Mouse (Mus musculus) embryonic facial prominence, embryonic 15.5 days (tissue): ENCODE results near the gene Top2a. TPM values are rescaled to one million over a fixed set of nuclear protein-coding genes. Genes with fewer than 3 reads are reported as not detected.
"Not testable (repeated sequence)": the region's sequence is repeated elsewhere in the genome, so short reads cannot be mapped to it uniquely, and the experiment has no call there.

ENCODE experiments used
- ATAC-seq: fragments of 200-750 bp; cut with Nextera tagmentation; 2 replicates; pipeline ENCODE4 v1.8.0; 2017; ENCODE audit warnings: low read depth, moderate TSS enrichment; ENCODE audit not compliant: insufficient number of reproducible peaks, low FRiP score, low TSS enrichment
- H3K27ac ChIP-seq: fragments of 300-500 bp; sonication (generic); replicated peaks from 2 replicates; pipeline ENCODE4 v1.5.1; 2015; ENCODE audit warnings: mild to moderate bottlenecking, inconsistent platforms
- H3K27me3 ChIP-seq: fragments of 300-500 bp; sonication (generic); 2 replicates; pipeline ENCODE4 v1.6.1; 2015; ENCODE audit warnings: inconsistent platforms
- H3K36me3 ChIP-seq: fragments of 300-500 bp; sonication (generic); 2 replicates; pipeline ENCODE4 v1.6.1; 2015; ENCODE audit warnings: mild to moderate bottlenecking, inconsistent platforms
- H3K4me1 ChIP-seq: fragments of 300-500 bp; sonication (generic); 2 replicates; pipeline ENCODE4 v1.6.1; 2015; ENCODE audit warnings: inconsistent platforms
- H3K4me2 ChIP-seq: fragments of 300-500 bp; sonication (generic); replicated peaks from 2 replicates; pipeline ENCODE4 v1.6.1; 2015; ENCODE audit warnings: mild to moderate bottlenecking, inconsistent platforms
- H3K4me3 ChIP-seq: fragments of 300-500 bp; sonication (generic); replicated peaks from 2 replicates; pipeline ENCODE4 v1.5.1; 2015; ENCODE audit warnings: mild to moderate bottlenecking, inconsistent platforms
- H3K9ac ChIP-seq: fragments of 300-500 bp; sonication (generic); 2 replicates; pipeline ENCODE4 v1.6.1; 2015; ENCODE audit warnings: inconsistent platforms
- H3K9me3 ChIP-seq: fragments of 300-500 bp; sonication (generic); replicated peaks from 2 replicates; pipeline ENCODE4 v1.6.1; 2016; ENCODE audit warnings: inconsistent platforms
- WGBS: fragments of 180-500 bp; shearing (Covaris S2); methylation state at CpG from one replicate; pipeline ENCODE4 v1.1.7; 2015; 5-methylcytosine and 5-hydroxymethylcytosine counted together
- polyA plus RNA-seq: library from polyadenylated mRNA; unstranded; fragments of >200 nt; fragmentation: Nextera tagmentation; extraction: Ambion mirVana; gene quantifications from 2 replicates; pipeline ENCODE4 v1.2.1, GENCODE M21; 2015

Gene Top2a
- polyA plus RNA-seq, 1 experiment from 2014 or later: 162 TPM

- Histone ChIP-seq H3K4me2 (no peak overlapping the region), H3K4me1 (peaks cover 22% of the 10 kb centered on the region), H3K4me3 (no peak overlapping the region), H3K9me3 (no peaks in the 10 kb centered on the region), H3K27ac (no peak overlapping the region), H3K27me3 (no peaks in the 10 kb centered on the region), H3K9ac (no peak overlapping the region), H3K36me3 (peaks cover 36% of the 10 kb centered on the region)
- WGBS: 90% methylated on average over 6 of the region's 6 CpGs
- no peak for ATAC-seq
Observed at GRCm38 (mm10) chr11:99019844-99020243, 4.1 kb downstream of the Top2a start.

- WGBS: 94% methylated on average over 1 of the region's 1 CpGs
- no peak for ATAC-seq
- no peak overlapping the region for H3K27ac ChIP-seq
Observed at GRCm38 (mm10) chr11:99013856-99014255, 10.1 kb downstream of the Top2a start.

GRCm38 (mm10) chr11:99010706-99011105 lies 13.3 kb downstream of the Top2a start:
- WGBS: 94% methylated on average over 5 of the region's 5 CpGs
- no peak overlapping the region for H3K9ac ChIP-seq
- H3K9me3 ChIP-seq: no peaks in the 10 kb centered on the region
- H3K27ac ChIP-seq: no peak overlapping the region
- no peaks in the 10 kb centered on the region for H3K4me1 ChIP-seq
- H3K27me3 ChIP-seq: no peaks in the 10 kb centered on the region
- no peak overlapping the region for H3K4me2 ChIP-seq
- ATAC-seq: no peak
- H3K36me3 ChIP-seq: peaks cover 62% of the 10 kb centered on the region
- H3K4me3 ChIP-seq: no peak overlapping the region

More at GRCm38 (mm10) chr11:99013856-99014255, 10.1 kb downstream of the Top2a start:
- H3K27me3 ChIP-seq: no peaks in the 10 kb centered on the region
- no peaks in the 10 kb centered on the region for H3K4me1 ChIP-seq
- H3K36me3 ChIP-seq: peaks cover 65% of the 10 kb centered on the region
- H3K4me2 ChIP-seq: no peak overlapping the region
- no peak overlapping the region for H3K4me3 ChIP-seq
- no peak overlapping the region for H3K9ac ChIP-seq
- H3K9me3 ChIP-seq: no peaks in the 10 kb centered on the region

GRCm38 (mm10) chr11:99010124-99010523 lies 13.9 kb downstream of the Top2a start:
- no peak for ATAC-seq
- Histone ChIP-seq H3K9me3 (no peaks in the 10 kb centered on the region), H3K27me3 (no peaks in the 10 kb centered on the region), H3K4me3 (no peak overlapping the region), H3K27ac (no peak overlapping the region), H3K4me1 (no peaks in the 10 kb centered on the region), H3K4me2 (no peak overlapping the region), H3K36me3 (peaks cover 61% of the 10 kb centered on the region), H3K9ac (no peak overlapping the region)
- WGBS: 91% methylated on average over 4 of the region's 4 CpGs

- Histone ChIP-seq H3K4me2 (no peak overlapping the region), H3K27me3 (no peaks in the 10 kb centered on the region), H3K27ac (no peak overlapping the region), H3K4me1 (no peaks in the 10 kb centered on the region), H3K9ac (no peak overlapping the region), H3K36me3 (peaks cover 54% of the 10 kb centered on the region), H3K9me3 (no peaks in the 10 kb centered on the region), H3K4me3 (no peak overlapping the region)
- 93% methylated on average over 9 of the region's 9 CpGs for WGBS
- ATAC-seq: no peak
Observed at GRCm38 (mm10) chr11:99006788-99007187, 17.2 kb downstream of the Top2a start.

- no peak overlapping the region for H3K9ac ChIP-seq
- H3K4me1 ChIP-seq: no peaks in the 10 kb centered on the region
- WGBS: 83% methylated on average over 11 of the region's 11 CpGs
- H3K4me2 ChIP-seq: no peak overlapping the region
- no peak overlapping the region for H3K4me3 ChIP-seq
- H3K27ac ChIP-seq: no peak overlapping the region
- peaks cover 87% of the 10 kb centered on the region for H3K36me3 ChIP-seq
- no peaks in the 10 kb centered on the region for H3K9me3 ChIP-seq
- no peaks in the 10 kb centered on the region for H3K27me3 ChIP-seq
- ATAC-seq: no peak
Observed at GRCm38 (mm10) chr11:98999243-98999642, 24.7 kb downstream of the Top2a start.

GRCm38 (mm10) chr11:98998776-98999175 lies 25.2 kb downstream of the Top2a start:
- H3K9me3 ChIP-seq: no peaks in the 10 kb centered on the region
- H3K4me2 ChIP-seq: no peak overlapping the region
- H3K27me3 ChIP-seq: no peaks in the 10 kb centered on the region
- H3K9ac ChIP-seq: no peak overlapping the region
- no peak overlapping the region for H3K4me3 ChIP-seq
- H3K4me1 ChIP-seq: no peaks in the 10 kb centered on the region
- H3K36me3 ChIP-seq: peaks cover 88% of the 10 kb centered on the region
- H3K27ac ChIP-seq: no peak overlapping the region
- ATAC-seq: no peak

GRCm38 (mm10) chr11:98997659-98998058 lies 26.3 kb downstream of the Top2a start:
- 93% methylated on average over 4 of the region's 4 CpGs for WGBS
- Histone ChIP-seq H3K27ac (no peak overlapping the region), H3K27me3 (no peaks in the 10 kb centered on the region), H3K9ac (no peak overlapping the region), H3K4me1 (no peaks in the 10 kb centered on the region), H3K9me3 (no peaks in the 10 kb centered on the region), H3K4me3 (no peak overlapping the region), H3K36me3 (peaks cover 87% of the 10 kb centered on the region), H3K4me2 (no peak overlapping the region)
- ATAC-seq: no peak

- Histone ChIP-seq H3K4me1 (no peaks in the 10 kb centered on the region), H3K9me3 (no peaks in the 10 kb centered on the region), H3K4me2 (no peak overlapping the region), H3K36me3 (peaks cover 83% of the 10 kb centered on the region), H3K27ac (no peak overlapping the region), H3K9ac (no peak overlapping the region), H3K4me3 (no peak overlapping the region), H3K27me3 (no peaks in the 10 kb centered on the region)
- 91% methylated on average over 7 of the region's 7 CpGs for WGBS
- no peak for ATAC-seq
Observed at GRCm38 (mm10) chr11:98995987-98996386, 28.0 kb downstream of the Top2a start.

GRCm38 (mm10) chr11:98990866-98991265 lies 33.1 kb downstream of the Top2a start:
- peaks cover 39% of the 10 kb centered on the region for H3K36me3 ChIP-seq
- 83% methylated on average over 6 of the region's 6 CpGs for WGBS
- H3K4me2 ChIP-seq: no peak overlapping the region
- no peak for ATAC-seq
- H3K9ac ChIP-seq: no peak overlapping the region
- no peak overlapping the region for H3K4me3 ChIP-seq
- H3K27me3 ChIP-seq: no peaks in the 10 kb centered on the region
- no peaks in the 10 kb centered on the region for H3K9me3 ChIP-seq
- H3K27ac ChIP-seq: no peak overlapping the region
- no peaks in the 10 kb centered on the region for H3K4me1 ChIP-seq

GRCm38 (mm10) chr11:98988260-98988659 lies 35.7 kb downstream of the Top2a start:
- not testable (repeated sequence) for H3K9me3 ChIP-seq, H3K27me3 ChIP-seq, H3K4me3 ChIP-seq, H3K4me2 ChIP-seq, H3K4me1 ChIP-seq, H3K27ac ChIP-seq, ATAC-seq, H3K9ac ChIP-seq
- peaks cover 15% of the 10 kb centered on the region for H3K36me3 ChIP-seq
- WGBS: 92% methylated on average over 6 of the region's 6 CpGs

- peaks cover 18% of the 10 kb centered on the region; the same call in 1 of the 2 replicates for H3K4me1 ChIP-seq
- 91% methylated on average over 7 of the region's 7 CpGs for WGBS
Observed at GRCm38 (mm10) chr11:98985542-98985941, 38.4 kb downstream of the Top2a start.

More at GRCm38 (mm10) chr11:98985542-98985941, 38.4 kb downstream of the Top2a start:
- Histone ChIP-seq H3K9me3 (no peaks in the 10 kb centered on the region), H3K27me3 (peaks cover 6% of the 10 kb centered on the region; the same call in 1 of the 2 replicates), H3K9ac (no peak overlapping the region), H3K4me2 (no peak overlapping the region), H3K36me3 (no peaks in the 10 kb centered on the region), H3K27ac (no peak overlapping the region), H3K4me3 (no peak overlapping the region)
- no peak for ATAC-seq
